Mouse (Mus musculus): ENCODE data around the gene Csmd2.

Gene Csmd2

DNA sequence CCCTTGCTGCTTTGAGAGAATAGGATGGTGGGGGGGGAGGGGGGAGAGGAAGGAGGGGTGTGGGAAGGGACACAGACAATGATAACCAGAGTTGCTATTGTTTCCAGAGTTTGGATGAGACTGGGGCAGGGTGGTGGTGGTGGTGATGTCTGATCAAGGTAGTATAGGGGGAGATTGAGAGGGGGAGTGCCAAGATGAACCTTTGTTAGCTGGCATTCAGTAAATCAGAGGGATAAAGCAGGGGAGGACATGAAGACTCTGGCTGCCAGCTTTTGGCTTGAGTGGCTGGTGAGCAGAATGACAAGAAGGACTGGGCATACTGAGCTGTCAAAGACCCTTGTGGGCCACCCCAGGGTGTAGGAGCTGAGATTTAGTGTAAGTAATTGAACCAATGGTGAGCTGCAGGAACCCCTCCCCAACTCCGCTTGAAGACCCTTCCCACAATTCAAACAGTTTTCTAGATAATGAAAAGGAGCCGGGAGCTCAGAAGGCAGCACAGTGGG is 254.2 kb downstream of the Csmd2 start:
- DNase-seq (ENCODE audit: low spot score in 2 of 2) = no peak

DNA sequence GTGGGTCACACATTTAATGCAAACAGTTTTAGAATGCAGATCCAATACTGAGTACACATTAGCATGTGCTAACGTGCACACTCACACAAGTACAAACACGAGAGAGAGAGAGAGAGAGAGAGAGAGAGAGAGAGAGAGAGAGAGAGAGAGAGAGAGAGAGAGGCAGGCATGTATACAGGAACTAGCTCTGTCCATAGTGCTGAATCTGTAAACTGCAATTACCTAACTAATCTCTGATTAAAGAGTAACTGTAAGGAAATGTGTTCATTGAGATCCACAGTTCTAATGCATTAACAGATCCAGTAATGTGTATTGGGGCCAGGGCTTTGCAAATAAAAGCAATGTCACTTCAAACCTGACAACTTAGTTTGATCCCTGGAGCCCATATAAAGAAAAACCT is 257.5 kb downstream of the Csmd2 start:
- DNase-seq (ENCODE audit: low spot score in 2 of 2) = no peak

DNA sequence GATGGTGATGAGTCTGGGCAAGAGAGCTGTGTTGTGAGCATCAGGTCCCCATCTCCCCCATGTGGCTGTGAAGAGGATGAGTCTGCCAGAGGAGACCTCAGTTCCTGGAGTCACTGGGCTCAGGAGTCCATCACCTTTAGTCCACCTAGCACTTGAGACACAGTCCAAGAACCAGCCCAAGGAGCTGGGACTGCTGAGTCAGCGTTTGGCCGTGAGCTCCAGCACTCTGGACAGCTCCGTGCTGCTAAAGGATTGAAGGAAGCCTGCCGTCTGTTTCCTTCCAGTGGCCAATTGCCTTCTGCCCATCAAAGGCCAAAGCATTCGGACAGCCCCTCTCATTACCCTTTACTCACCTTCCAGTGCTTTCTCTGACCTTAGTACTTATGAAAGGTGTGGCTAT is 261.0 kb downstream of the Csmd2 start:
- no peak for DNase-seq (ENCODE audit: low spot score in 2 of 2)

DNA sequence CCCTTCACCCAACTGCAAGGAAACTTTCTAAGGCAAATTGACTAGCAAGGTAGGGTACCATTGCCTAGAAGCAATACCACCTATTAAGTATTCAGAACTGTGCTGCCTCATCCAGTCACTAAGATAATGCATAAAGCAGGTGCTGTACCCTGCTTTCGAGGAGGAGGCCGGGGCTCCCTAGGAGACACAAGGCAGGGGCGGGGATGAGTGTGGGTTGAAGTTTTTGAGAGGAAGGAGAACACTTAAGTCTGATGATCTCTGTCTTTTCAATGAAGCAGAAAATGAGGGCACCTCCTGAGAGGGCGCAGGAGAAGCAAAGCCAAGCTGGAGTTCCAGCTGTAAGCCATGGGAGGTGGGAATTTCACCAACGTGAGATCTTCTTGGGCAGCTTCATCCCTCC is 271.6 kb downstream of the Csmd2 start:
- no peak for DNase-seq (ENCODE audit: low spot score in 2 of 2)

DNA sequence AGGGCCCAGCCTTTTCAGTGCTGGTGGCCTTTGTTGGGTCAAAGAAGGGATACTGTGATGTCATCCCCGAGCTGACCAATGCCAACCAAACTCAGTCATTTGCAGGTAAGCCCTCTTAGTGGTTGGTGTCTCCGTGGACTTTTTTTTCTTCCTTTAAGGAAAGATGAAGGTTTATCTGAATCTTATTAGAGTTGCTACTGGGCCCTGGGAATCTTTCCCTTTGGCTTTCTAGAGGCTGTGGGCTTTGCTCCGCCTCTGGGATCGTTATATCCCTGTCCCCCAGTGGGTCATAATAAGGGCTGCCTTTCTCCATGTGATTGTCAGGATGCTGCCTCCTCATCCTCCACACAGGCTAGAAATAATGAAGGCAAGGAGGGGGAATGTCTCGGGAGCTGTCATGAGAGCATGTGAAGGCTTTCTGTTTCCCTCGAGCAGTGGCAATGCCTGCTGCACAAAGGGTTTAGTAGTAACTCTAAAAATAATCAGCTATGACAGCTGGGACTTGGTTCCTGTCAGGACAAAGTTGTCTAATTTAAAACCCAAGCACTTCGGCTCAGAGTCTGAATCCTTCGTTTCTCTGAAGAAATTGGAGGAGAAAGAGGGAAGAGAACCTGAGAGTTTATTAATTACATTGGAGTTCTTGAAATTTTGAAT is 273.4 kb downstream of the Csmd2 start, which contains the start of gene Hmgb4:
Gene Hmgb4 (minus strand): TSS at position 51 of the 654 bp plus-strand sequence.
- DNase-seq (ENCODE audit: low spot score in 2 of 2) = peak in 1 of 2 experiments; percentile 58

DNA sequence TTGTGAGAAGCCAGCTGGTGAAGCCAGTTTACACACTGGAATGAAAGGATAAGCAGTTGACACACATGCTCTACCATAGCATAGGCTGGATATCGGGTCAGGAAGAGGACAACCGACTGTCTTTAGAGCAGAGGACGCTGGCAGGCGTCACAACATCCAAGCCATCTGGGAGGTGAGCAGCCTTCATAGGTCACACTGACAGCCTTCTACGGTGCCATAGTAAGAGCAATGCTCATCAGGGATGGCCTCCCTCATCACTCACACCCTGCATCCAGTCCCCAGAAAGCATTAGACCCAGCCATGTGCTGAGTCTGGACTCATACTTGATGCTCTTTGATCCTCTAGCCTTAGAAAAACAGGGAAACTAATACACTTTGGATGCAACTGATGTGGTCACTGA is 276.8 kb downstream of the Csmd2 start:
- no peak for DNase-seq (ENCODE audit: low spot score in 2 of 2)

DNA sequence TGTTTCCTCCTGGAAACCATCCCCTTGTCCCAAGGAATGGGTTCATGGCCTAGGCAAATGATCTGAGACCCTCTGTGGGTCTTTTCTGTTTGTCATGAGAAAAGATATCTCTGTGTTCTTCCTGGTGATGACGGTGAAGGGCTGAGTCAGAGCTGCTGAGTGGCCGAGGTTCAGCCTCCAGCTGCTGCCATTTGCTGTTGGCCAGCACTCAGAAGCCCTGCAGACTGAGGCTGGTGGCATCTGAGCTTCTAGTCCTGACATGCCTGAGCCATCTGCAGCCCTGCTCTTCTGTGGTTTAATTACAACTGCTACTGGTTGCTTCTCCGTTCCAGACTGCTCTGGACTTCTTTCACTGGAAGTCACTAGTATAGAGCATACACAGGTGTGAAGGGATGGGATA is 277.7 kb downstream of the Csmd2 start:
- no peak for DNase-seq (ENCODE audit: low spot score in 2 of 2)

GRCm38 (mm10) chr4:128269261-128269875 is 281.7 kb downstream of the Csmd2 start:
- DNase-seq (ENCODE audit: low spot score in 2 of 2) = no peak

GRCm38 (mm10) chr4:128270177-128270576 is 282.5 kb downstream of the Csmd2 start:
- DNase-seq (ENCODE audit: low spot score in 2 of 2) = no peak

- DNase-seq (ENCODE audit: low spot score in 2 of 2) = no peak
Observed at GRCm38 (mm10) chr4:128270931-128271330, 283.3 kb downstream of the Csmd2 start.

DNA sequence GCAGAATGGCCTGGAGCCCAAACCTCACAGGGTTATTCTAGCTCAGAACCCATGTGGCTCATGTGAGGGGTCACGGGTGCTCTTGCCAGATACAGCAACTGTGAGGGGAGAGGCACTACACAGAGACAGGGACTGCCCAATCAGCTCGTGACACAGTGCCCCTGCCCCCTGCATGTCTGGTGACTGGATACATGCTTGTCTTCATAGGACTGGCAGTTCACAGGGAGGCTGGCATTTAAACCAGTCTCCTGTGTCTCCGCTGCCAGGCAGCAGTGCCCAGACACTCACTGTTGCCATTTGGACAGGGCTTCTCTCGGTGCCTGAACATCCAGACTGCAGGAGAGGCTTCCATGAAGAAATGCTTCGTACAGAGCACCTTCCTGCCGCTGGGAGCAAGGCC is 284.8 kb downstream of the Csmd2 start:
- no peak for DNase-seq (ENCODE audit: low spot score in 2 of 2)

GRCm38 (mm10) chr4:128273146-128273545 is 285.5 kb downstream of the Csmd2 start:
- no peak for DNase-seq (ENCODE audit: low spot score in 2 of 2)

GRCm38 (mm10) chr4:128275116-128275515 is 287.5 kb downstream of the Csmd2 start:
- DNase-seq (ENCODE audit: low spot score in 2 of 2) = no peak

DNA sequence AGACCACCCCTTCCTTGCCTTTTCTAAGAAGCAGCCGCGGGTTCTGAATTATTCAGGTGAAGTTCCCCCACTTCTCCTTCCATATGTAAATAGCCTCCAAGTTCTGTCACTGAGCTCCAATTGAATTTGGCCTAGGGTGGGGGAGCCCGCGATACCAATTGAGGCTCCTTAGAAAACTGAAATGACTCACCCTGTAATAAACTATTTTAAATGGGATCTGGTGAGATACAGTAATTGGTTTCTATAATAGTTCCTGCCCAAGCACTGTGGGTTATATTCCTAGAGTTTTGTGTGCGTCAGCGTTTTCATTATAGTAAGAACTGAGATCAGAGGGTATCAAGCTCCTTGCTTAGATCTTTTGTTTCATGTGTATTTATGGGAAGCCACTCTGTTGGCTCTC is 287.9 kb downstream of the Csmd2 start:
- DNase-seq (ENCODE audit: low spot score in 2 of 2) = no peak

GRCm38 (mm10) chr4:128285009-128285408 is 297.4 kb downstream of the Csmd2 start:
- no peak for DNase-seq (ENCODE audit: low spot score in 2 of 2)

GRCm38 (mm10) chr4:128288095-128288494 is 300.4 kb downstream of the Csmd2 start:
- DNase-seq (ENCODE audit: low spot score in 2 of 2) = no peak

- DNase-seq (ENCODE audit: low spot score in 2 of 2) = peak; percentile 67 to 83
Observed at GRCm38 (mm10) chr4:128304049-128304448, 316.4 kb downstream of the Csmd2 start.

- no peak for DNase-seq (ENCODE audit: low spot score in 2 of 2)
Observed at GRCm38 (mm10) chr4:128306011-128306410, 318.4 kb downstream of the Csmd2 start.

- no peak for DNase-seq (ENCODE audit: low spot score in 2 of 2)
Observed at GRCm38 (mm10) chr4:128315328-128315727, 327.7 kb downstream of the Csmd2 start.

- DNase-seq (ENCODE audit: low spot score in 2 of 2) = no peak
Observed at GRCm38 (mm10) chr4:128317951-128318350, 330.3 kb downstream of the Csmd2 start.

DNA sequence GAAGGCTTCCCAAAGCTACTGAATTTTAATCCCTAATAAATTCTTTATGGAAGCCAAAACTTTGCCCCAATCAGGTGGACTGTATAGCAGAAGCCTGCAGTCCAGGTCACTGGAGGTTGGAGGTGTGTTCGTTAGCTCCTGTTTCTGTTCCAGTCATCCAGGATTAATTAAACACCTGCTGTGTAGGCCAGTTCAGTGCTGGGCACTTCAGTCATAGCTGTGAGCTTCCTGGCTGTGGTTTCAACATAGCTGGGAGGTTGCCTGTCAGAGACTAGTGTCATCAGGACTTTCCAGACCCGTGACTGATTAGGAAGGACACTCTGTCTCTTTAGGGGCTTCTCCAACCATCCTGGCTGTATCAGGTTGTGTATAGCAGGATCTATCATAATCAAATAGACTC is 337.9 kb downstream of the Csmd2 start:
- no peak for DNase-seq (ENCODE audit: low spot score in 2 of 2)

DNA sequence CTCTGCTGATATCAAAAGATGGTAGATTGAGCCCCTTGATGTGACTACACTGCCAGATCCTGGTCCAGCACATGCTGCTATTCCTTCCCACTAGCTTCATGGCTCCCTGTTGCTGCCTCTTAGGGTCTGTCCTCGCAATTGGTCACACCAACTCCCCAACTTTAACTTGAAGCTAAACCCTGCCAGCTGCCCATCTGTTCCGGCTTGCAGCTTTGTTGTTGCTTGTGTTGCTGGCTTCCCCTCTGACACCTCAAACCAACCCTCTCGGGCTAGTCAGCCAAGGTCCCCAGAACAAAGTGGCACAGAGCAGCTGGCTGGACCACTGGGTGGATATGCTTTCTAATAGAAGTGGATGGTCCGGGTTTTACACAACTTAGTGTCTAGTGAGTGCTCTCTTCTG is 339.1 kb downstream of the Csmd2 start:
- no peak for DNase-seq (ENCODE audit: low spot score in 2 of 2)

GRCm38 (mm10) chr4:128327421-128327820 is 339.8 kb downstream of the Csmd2 start:
- DNase-seq (ENCODE audit: low spot score in 2 of 2) = no peak
